Mouse (Mus musculus): ENCODE results near the gene Nbea.

DNA sequence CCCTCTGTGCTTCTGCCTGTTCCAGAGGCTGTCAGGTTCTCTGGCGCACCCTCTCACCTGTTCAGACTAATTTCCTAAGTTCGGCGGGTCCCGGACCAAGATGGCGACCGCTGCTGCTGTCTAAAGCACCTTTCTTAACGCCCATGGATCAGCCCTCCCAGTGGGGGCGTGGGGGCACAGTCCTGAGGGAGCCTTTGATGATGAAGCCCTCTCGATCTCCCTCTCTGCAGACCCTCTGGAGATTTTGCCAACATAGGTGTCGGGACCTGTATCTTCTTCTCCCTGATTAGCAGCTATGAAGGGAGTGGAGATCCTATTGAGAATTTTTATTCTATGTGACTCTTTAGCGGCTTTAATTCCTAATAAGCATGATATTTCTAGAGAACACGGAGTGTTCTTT is 573.3 kb downstream of the Nbea start:
- TF ChIP-seq CTCF (IDR thresholded peaks at IDR 0.05; ENCODE audit: control insufficient read depth, insufficient read depth, low read length) (no peak), POLR2A (IDR thresholded peaks at IDR 0.05; ENCODE audit: borderline replicate concordance, control insufficient read depth, low read depth, low read length) (no peak)

Data from bone marrow, adult 2 months (tissue).